Mouse (Mus musculus): ENCODE data around the gene Ccser2. TPM values are rescaled to one million over a fixed set of nuclear protein-coding genes. Genes with fewer than 3 reads are reported as not detected.
A peak's percentile ranks its signal among the peaks of the same experiment; 100 is the strongest.

Gene Ccser2
- polyA plus RNA-seq, 1 experiment from 2014 or later: 34.8 TPM

DNA sequence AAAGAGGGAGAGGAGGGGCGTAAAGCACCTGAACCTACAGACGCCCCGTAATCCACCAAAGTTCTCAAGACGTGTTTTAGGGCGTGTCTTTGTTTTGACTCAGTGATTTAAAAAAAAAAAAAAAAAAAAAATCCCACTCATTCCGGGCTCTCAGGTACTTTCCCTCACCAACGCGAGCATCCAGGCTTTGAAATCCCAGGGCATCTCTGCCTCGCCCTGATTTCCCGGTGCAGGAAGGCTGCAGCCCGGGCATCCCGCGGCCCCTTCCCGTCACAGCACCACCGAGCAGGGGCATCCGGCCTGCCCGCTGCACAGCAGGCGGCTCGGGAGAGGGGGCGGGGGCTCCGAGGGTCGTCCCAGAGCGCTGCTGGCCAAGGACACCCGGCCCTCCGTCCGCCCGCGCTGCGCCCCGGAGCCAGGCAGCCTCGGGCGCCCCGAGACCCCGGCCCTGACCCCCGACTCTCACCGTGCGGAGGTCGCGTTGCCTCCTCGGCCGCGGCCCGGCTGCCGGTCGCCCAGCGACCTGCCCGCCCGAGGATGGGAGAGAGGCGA, 425 bp downstream of the Ccser2 start:
- Histone ChIP-seq H3K9me3 (ENCODE audit: low read depth, low read length) (no peaks in the 10 kb centered on the region), H3K9ac (peak overlapping the region; percentile 81), H3K27me3 (ENCODE audit: insufficient read depth, low read length) (no peaks in the 10 kb centered on the region), H3K4me3 (ENCODE audit: low read depth, low read length) (peak overlapping the region; percentile 82), H3K4me2 (peak overlapping the region; percentile 67), H3K4me1 (ENCODE audit: insufficient read depth) (no peaks in the 10 kb centered on the region), H3K36me3 (ENCODE audit: insufficient read depth) (no peaks in the 10 kb centered on the region), H3K27ac (ENCODE audit: low read depth) (peak overlapping the region; percentile 83)
- under 1% methylated on average over 49 of the region's 49 CpGs for WGBS
- peak; percentile 58 for DNase-seq
- no peak for TF ChIP-seq CTCF (IDR thresholded peaks at IDR 0.05; ENCODE audit: low read depth)
- ATAC-seq (ENCODE audit: insufficient read depth): peak; percentile 83

- H3K9ac ChIP-seq: no peak overlapping the region
- DNase-seq (no peak), ATAC-seq (ENCODE audit: insufficient read depth) (no peak)
- H3K36me3 ChIP-seq (ENCODE audit: insufficient read depth): no peaks in the 10 kb centered on the region
- no peak overlapping the region for H3K4me2 ChIP-seq
- no peaks in the 10 kb centered on the region for H3K4me1 ChIP-seq (ENCODE audit: insufficient read depth)
- TF ChIP-seq CTCF (IDR thresholded peaks at IDR 0.05; ENCODE audit: low read depth): no peak
- H3K4me3 ChIP-seq (ENCODE audit: low read depth, low read length): no peak overlapping the region
- H3K27ac ChIP-seq (ENCODE audit: low read depth): no peak overlapping the region
- H3K27me3 ChIP-seq (ENCODE audit: insufficient read depth, low read length): no peaks in the 10 kb centered on the region
- no peaks in the 10 kb centered on the region for H3K9me3 ChIP-seq (ENCODE audit: low read depth, low read length)
- WGBS: 32% methylated on average over 3 of the region's 3 CpGs
Measured at GRCm38 (mm10) chr14:36965421-36965820, 3.2 kb downstream of the Ccser2 start.

GRCm38 (mm10) chr14:36962477-36962876, 6.1 kb downstream of the Ccser2 start:
- H3K9ac ChIP-seq: no peak overlapping the region
- no peak for TF ChIP-seq CTCF (IDR thresholded peaks at IDR 0.05; ENCODE audit: low read depth)
- H3K4me3 ChIP-seq (ENCODE audit: low read depth, low read length): no peak overlapping the region
- 91% methylated on average over 2 of the region's 2 CpGs for WGBS
- no peak overlapping the region for H3K27ac ChIP-seq (ENCODE audit: low read depth)
- H3K9me3 ChIP-seq (ENCODE audit: low read depth, low read length): no peaks in the 10 kb centered on the region
- H3K36me3 ChIP-seq (ENCODE audit: insufficient read depth): no peaks in the 10 kb centered on the region
- H3K4me2 ChIP-seq: no peak overlapping the region
- no peaks in the 10 kb centered on the region for H3K4me1 ChIP-seq (ENCODE audit: insufficient read depth)
- DNase-seq (no peak), ATAC-seq (ENCODE audit: insufficient read depth) (no peak)
- no peaks in the 10 kb centered on the region for H3K27me3 ChIP-seq (ENCODE audit: insufficient read depth, low read length)

GRCm38 (mm10) chr14:36957719-36958118, 10.9 kb downstream of the Ccser2 start:
- Histone ChIP-seq H3K4me2 (no peak overlapping the region), H3K9me3 (ENCODE audit: low read depth, low read length) (no peaks in the 10 kb centered on the region), H3K27ac (ENCODE audit: low read depth) (no peak overlapping the region), H3K36me3 (ENCODE audit: insufficient read depth) (no peaks in the 10 kb centered on the region), H3K4me1 (ENCODE audit: insufficient read depth) (no peaks in the 10 kb centered on the region), H3K27me3 (ENCODE audit: insufficient read depth, low read length) (no peaks in the 10 kb centered on the region), H3K4me3 (ENCODE audit: low read depth, low read length) (no peak overlapping the region), H3K9ac (no peak overlapping the region)
- TF ChIP-seq CTCF (IDR thresholded peaks at IDR 0.05; ENCODE audit: low read depth): no peak
- DNase-seq: no peak
- 74% methylated on average over 6 of the region's 6 CpGs for WGBS
- ATAC-seq (ENCODE audit: insufficient read depth): no peak

- ATAC-seq (ENCODE audit: insufficient read depth): no peak
- WGBS: 59% methylated on average over 6 of the region's 6 CpGs
- no peaks in the 10 kb centered on the region for H3K9me3 ChIP-seq (ENCODE audit: low read depth, low read length)
- no peak overlapping the region for H3K4me2 ChIP-seq
- DNase-seq: no peak
- no peak overlapping the region for H3K9ac ChIP-seq
- no peaks in the 10 kb centered on the region for H3K27me3 ChIP-seq (ENCODE audit: insufficient read depth, low read length)
- no peak for TF ChIP-seq CTCF (IDR thresholded peaks at IDR 0.05; ENCODE audit: low read depth)
- no peak overlapping the region for H3K4me3 ChIP-seq (ENCODE audit: low read depth, low read length)
- H3K4me1 ChIP-seq (ENCODE audit: insufficient read depth): no peaks in the 10 kb centered on the region
- no peak overlapping the region for H3K27ac ChIP-seq (ENCODE audit: low read depth)
- H3K36me3 ChIP-seq (ENCODE audit: insufficient read depth): no peaks in the 10 kb centered on the region
Measured at GRCm38 (mm10) chr14:36957261-36957660, 11.3 kb downstream of the Ccser2 start.

DNA sequence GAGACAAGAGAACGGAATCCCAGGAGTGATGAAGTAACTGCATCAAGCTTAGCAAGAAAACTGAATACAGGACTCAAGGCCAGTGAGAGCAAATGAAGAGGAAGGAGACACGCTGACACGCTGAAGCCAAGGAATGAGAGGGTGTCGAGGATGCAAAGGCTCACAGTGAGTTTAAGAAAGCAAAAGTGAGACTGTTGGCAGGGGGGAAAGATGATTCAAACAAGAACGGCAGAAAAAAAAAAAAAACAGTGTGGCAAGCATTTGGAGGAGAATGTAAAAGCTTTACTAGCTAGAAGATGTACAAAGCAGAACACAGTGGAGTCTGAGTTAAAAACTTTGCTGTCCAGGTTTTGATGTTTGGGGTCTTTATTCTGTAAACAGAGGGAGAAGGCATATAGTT, 11.9 kb downstream of the Ccser2 start:
- no peaks in the 10 kb centered on the region for H3K27me3 ChIP-seq (ENCODE audit: insufficient read depth, low read length)
- H3K27ac ChIP-seq (ENCODE audit: low read depth): no peak overlapping the region
- H3K9ac ChIP-seq: no peak overlapping the region
- no peak overlapping the region for H3K4me3 ChIP-seq (ENCODE audit: low read depth, low read length)
- ATAC-seq (ENCODE audit: insufficient read depth): no peak
- 27% methylated on average over 5 of the region's 5 CpGs for WGBS
- no peak for TF ChIP-seq CTCF (IDR thresholded peaks at IDR 0.05; ENCODE audit: low read depth)
- no peak overlapping the region for H3K4me2 ChIP-seq
- no peaks in the 10 kb centered on the region for H3K36me3 ChIP-seq (ENCODE audit: insufficient read depth)
- H3K4me1 ChIP-seq (ENCODE audit: insufficient read depth): no peaks in the 10 kb centered on the region
- H3K9me3 ChIP-seq (ENCODE audit: low read depth, low read length): no peaks in the 10 kb centered on the region
- no peak for DNase-seq

DNA sequence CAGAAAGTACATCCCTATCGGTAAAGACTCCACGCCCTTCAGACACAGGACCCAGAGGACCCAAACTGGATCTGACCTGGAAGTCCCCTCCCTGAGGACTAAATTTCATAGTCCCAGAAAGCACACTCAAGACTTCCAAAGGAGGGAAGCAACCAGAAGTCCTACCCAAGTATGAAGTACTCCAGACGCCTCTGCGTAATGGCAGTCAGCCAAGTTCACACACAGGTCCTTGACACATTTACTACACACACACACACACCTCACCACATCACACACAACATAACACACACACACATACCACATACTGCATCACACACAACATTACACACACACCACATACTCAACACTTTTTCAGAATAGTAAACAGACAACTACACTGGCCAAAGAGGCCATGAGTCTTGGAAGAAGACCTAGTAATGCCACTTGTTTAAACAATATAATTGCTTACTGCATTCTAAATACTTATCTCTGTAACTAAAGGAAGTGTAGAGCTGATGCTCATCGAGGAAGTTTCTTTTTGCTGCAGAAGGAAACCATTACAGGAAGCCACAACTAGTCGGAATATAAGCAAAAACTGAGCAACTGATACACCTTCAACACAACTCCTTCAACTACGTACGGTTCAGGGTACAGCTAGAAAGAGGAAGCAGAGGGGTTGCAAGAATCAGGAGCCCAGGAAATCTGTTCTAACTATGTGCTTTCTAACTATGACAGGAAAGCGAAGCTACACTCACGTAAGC, 15.7 kb downstream of the Ccser2 start:
- 75% methylated on average over 10 of the region's 10 CpGs for WGBS
- H3K36me3 ChIP-seq (ENCODE audit: insufficient read depth): no peaks in the 10 kb centered on the region
- H3K27ac ChIP-seq (ENCODE audit: low read depth): no peak overlapping the region
- no peak for DNase-seq
- H3K9ac ChIP-seq: no peak overlapping the region
- no peak overlapping the region for H3K4me2 ChIP-seq
- no peaks in the 10 kb centered on the region for H3K9me3 ChIP-seq (ENCODE audit: low read depth, low read length)
- TF ChIP-seq CTCF (IDR thresholded peaks at IDR 0.05; ENCODE audit: low read depth): no peak
- H3K27me3 ChIP-seq (ENCODE audit: insufficient read depth, low read length): no peaks in the 10 kb centered on the region
- H3K4me1 ChIP-seq (ENCODE audit: insufficient read depth): no peaks in the 10 kb centered on the region
- ATAC-seq (ENCODE audit: insufficient read depth): no peak
- no peak overlapping the region for H3K4me3 ChIP-seq (ENCODE audit: low read depth, low read length)

Data from lung, embryonic 14.5 days (tissue).